Mouse (Mus musculus) c-Kit-positive CD71-positive TER-119-negative erythroid progenitor cells, embryonic 14.5 days (primary cell): Measurements from ENCODE around the gene Efcab10.

ENCODE experiments used
- DNase-seq: peaks from one replicate; pipeline ENCODE4 v3.0.0-alpha.2; 2013; ENCODE audit warnings: low read depth

Efcab10 gene

DNA sequence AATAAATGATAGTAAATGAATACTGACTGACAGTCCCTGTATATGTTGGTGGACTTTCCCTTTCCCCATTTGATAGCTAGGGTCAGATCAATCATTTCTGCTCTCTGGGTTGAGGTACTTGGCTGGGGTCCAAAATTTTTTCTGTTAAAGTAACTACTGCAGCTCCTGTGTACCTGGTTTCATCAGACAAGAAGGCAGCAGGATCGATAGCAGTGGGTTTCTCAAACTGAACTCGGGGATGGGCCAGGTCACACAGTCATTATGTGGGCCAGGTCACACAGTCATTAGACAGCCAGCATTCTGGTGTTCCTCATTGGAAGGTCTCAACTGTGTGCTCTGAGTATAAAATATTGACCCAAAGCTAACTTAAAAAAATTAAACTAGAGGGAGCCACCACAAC is 33.1 kb downstream of the Efcab10 start:
- DNase-seq = no peak

DNA sequence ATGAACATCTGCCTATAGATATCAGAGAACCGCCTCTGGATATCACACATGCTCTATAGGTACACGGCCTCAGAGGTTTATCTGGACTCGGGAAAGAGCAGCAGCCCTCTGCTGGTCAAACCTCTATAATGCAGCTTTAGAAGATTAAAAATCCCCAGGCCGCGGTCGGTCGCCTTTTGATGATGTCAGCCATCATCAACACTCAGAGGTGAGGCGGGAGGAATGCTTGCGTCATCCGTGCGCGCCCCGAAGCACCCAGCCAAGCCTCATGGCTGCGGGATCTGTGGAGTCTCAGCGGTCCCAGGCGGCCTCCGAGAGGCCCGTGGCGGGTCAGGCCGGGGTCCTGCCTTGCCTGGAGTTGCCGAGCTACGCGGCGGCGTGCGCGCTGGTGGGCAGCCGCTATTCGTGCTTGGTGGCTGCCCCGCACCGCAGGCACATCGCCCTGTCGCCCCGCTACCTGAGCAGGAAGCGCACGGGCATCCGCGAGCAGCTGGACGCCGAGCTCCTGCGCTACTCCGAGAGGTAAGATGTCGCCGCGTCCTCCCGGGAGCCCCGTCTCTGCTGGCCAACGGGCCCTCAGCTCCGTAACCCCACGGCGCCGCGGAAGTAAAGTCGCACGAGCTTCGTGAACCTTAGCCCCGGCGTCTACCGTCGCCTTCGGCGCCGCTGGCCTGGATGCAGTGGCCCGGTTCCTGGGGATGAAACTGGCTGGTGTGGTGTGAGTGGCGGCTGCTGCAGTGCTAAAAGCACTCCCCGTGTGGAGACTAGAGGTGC is 34.9 kb downstream of the Efcab10 start, which contains the start of gene Twistnb:
Gene Twistnb, plus strand, starts transcription at position 249 of the 774 bp plus-strand sequence.
- peak; percentile 95 for DNase-seq

GRCm38 (mm10) chr12:33433812-33434211 is 39.2 kb downstream of the Efcab10 start:
- no peak for DNase-seq

GRCm38 (mm10) chr12:33434758-33435157 is 40.1 kb downstream of the Efcab10 start:
- no peak for DNase-seq
